Mouse (Mus musculus) gonadal fat pad, adult 2 months (tissue): ENCODE data around the gene Esrra. TPM values are rescaled to one million over a fixed set of nuclear protein-coding genes. Genes with fewer than 3 reads are reported as not detected.

Experiments
- DNase-seq: peaks from one replicate; pipeline ENCODE4 v3.0.0-alpha.2; 2012; ENCODE audit warnings: low read depth
- polyA plus RNA-seq: library from polyadenylated mRNA; depleted of rRNA; stranded (reverse); fragments of >200 nt; gene quantifications from 2 replicates; pipeline ENCODE4 v1.2.3, GENCODE M21; 2012

The Esrra gene
- polyA plus RNA-seq, 1 experiment = 50.4 TPM

GRCm38 (mm10) chr19:6940396-6941351, 19.1 kb upstream of the Esrra start:
- no peak for DNase-seq

GRCm38 (mm10) chr19:6939106-6940002, 17.7 kb upstream of the Esrra start:
- DNase-seq = no peak

GRCm38 (mm10) chr19:6937541-6938465, 16.2 kb upstream of the Esrra start:
- DNase-seq = no peak

- DNase-seq = no peak
Observed at GRCm38 (mm10) chr19:6936299-6936698, 14.7 kb upstream of the Esrra start.

- no peak for DNase-seq
Observed at GRCm38 (mm10) chr19:6934195-6934977, 12.8 kb upstream of the Esrra start, which contains the start of gene Kcnk4. TSS of gene Kcnk4 (minus strand) at chr19:6934515.

GRCm38 (mm10) chr19:6933436-6934194, 12.0 kb upstream of the Esrra start:
- no peak for DNase-seq

- DNase-seq = no peak
Observed at GRCm38 (mm10) chr19:6933102-6933435, 11.5 kb upstream of the Esrra start.

- no peak for DNase-seq
Observed at GRCm38 (mm10) chr19:6932018-6932417, 10.4 kb upstream of the Esrra start.

- DNase-seq = no peak
Observed at GRCm38 (mm10) chr19:6931002-6931401, 9.4 kb upstream of the Esrra start.

- no peak for DNase-seq
Observed at GRCm38 (mm10) chr19:6928080-6928479, 6.5 kb upstream of the Esrra start.

- DNase-seq = no peak
Observed at GRCm38 (mm10) chr19:6926559-6927255, 5.1 kb upstream of the Esrra start.

GRCm38 (mm10) chr19:6925611-6926329, 4.2 kb upstream of the Esrra start:
- no peak for DNase-seq

- DNase-seq = no peak
Observed at GRCm38 (mm10) chr19:6925307-6925573, 3.6 kb upstream of the Esrra start, which contains the start of gene Catsperz. TSS of gene Catsperz (minus strand) at chr19:6925380.

- no peak for DNase-seq
Observed at GRCm38 (mm10) chr19:6924461-6925306, 3.1 kb upstream of the Esrra start.

GRCm38 (mm10) chr19:6922901-6923735, 1.5 kb upstream of the Esrra start:
- no peak for DNase-seq

GRCm38 (mm10) chr19:6920741-6921636, 624 bp downstream of the Esrra start:
- DNase-seq = no peak
